Mouse (Mus musculus) forebrain, embryonic 14.5 days (tissue): ENCODE measurements around the gene Gm20828. TPM values are rescaled to one million over a fixed set of nuclear protein-coding genes. Genes with fewer than 3 reads are reported as not detected.
"Not testable (repeated sequence)": the region's sequence is repeated elsewhere in the genome, so short reads cannot be mapped to it uniquely, and the experiment has no call there.

ENCODE experiments used
- ATAC-seq: fragments of 200-750 bp; cut with Nextera tagmentation; 2 replicates; pipeline ENCODE4 v1.8.0; 2017; ENCODE audit warnings: mild to moderate bottlenecking, moderate library complexity
- DNase-seq: peaks from one replicate; pipeline ENCODE4 v3.0.0-alpha.2; 2015; ENCODE audit warnings: low spot score
- H3K27ac ChIP-seq: fragments of 300-500 bp; sonication (generic); 2 replicates; pipeline ENCODE4 v1.5.1; 2014; ENCODE audit warnings: low read depth, mild to moderate bottlenecking, control low read depth, low read length, moderate library complexity
- H3K27me3 ChIP-seq: fragments of 300-500 bp; sonication (generic); replicated peaks from 2 replicates; pipeline ENCODE4 v1.6.1; 2014; ENCODE audit warnings: low read length, control low read depth, mixed read lengths; ENCODE audit not compliant: control insufficient read depth, insufficient read depth
- H3K36me3 ChIP-seq: fragments of 300-500 bp; sonication (generic); 2 replicates; pipeline ENCODE4 v1.6.1; 2014; ENCODE audit warnings: low read length, control low read depth; ENCODE audit not compliant: control insufficient read depth, insufficient read depth
- H3K4me1 ChIP-seq: fragments of 300-500 bp; sonication (generic); 2 replicates; pipeline ENCODE4 v1.6.1; 2014; ENCODE audit warnings: antibody characterized with exemption, low read length, control low read depth; ENCODE audit not compliant: control insufficient read depth, insufficient read depth
- H3K4me2 ChIP-seq: fragments of 300-500 bp; sonication (generic); 2 replicates; pipeline ENCODE4 v1.6.1; 2014; ENCODE audit warnings: mild to moderate bottlenecking, control low read depth, low read length
- H3K4me3 ChIP-seq: fragments of 300-500 bp; sonication (generic); 2 replicates; pipeline ENCODE4 v1.5.1; 2014; ENCODE audit warnings: low read depth, low read length, control low read depth
- H3K9ac ChIP-seq: fragments of 300-500 bp; sonication (generic); 2 replicates; pipeline ENCODE4 v1.6.1; 2014; ENCODE audit warnings: mild to moderate bottlenecking, low read length, control low read depth, moderate library complexity
- H3K9me3 ChIP-seq: fragments of 300-500 bp; sonication (generic); replicated peaks from 2 replicates; pipeline ENCODE4 v1.6.1; 2016; ENCODE audit warnings: low read length, control low read depth, mixed read lengths; ENCODE audit not compliant: control insufficient read depth
- WGBS: fragments of 180-500 bp; shearing (Covaris S2); extraction: QIAGEN DNeasy Blood & Tissue Kit; methylation state at CpG from one replicate; pipeline ENCODE4 v1.1.7; 2014; 5-methylcytosine and 5-hydroxymethylcytosine counted together
- polyA plus RNA-seq: library from polyadenylated mRNA; unstranded; fragments of >200 nt; fragmentation: Nextera tagmentation; extraction: Ambion mirVana; gene quantifications from 2 replicates; pipeline ENCODE4 v1.2.1, GENCODE M21; 2014

Gm20828 gene
- polyA plus RNA-seq = not detected in 2 replicates

DNA sequence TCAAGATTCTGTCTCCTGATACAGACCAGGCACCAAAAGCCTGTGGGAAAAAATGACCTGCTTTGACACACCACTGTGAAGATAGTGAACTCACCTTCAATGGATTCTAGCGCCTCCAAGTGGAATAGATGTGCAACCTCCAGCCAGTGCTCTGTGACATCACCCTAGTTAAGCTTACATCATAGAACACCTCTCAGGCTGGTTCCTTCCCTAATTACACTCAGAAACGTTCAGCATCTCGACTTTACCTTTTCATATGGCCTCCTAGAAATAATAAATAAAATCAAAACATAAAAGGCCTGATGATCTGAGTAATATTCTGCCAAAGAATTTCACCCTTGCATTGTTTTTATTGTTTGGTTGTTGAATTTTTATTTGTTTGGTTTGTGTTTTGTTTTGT lies at the start of gene Gm20828:
Gene Gm20828, minus strand, starts transcription at position 101 of the 400 bp plus-strand sequence.
- not testable (repeated sequence) for H3K36me3 ChIP-seq, H3K27ac ChIP-seq, H3K9ac ChIP-seq, H3K4me1 ChIP-seq, H3K27me3 ChIP-seq, DNase-seq, ATAC-seq, H3K9me3 ChIP-seq, H3K4me3 ChIP-seq, H3K4me2 ChIP-seq
- WGBS = no CpG with 5 or more reads among the region's 3 CpGs
